Mouse (Mus musculus) erythroid progenitor cell, adult 5-6 weeks (primary cell): ENCODE measurements around the gene Cphx1. TPM values are rescaled to one million over a fixed set of nuclear protein-coding genes. Genes with fewer than 3 reads are reported as not detected.

Source experiments
- total RNA-seq, 2 experiments: library from RNA; stranded (forward) in 1 of 2; stranded (reverse) in 1 of 2; fragments of 150-400 nt in 1 of 2; fragments of 186-747, 209-891 nt in 1 of 2; gene quantifications; 2 replicates each; pipeline versions ENCODE4 v1.2.3 to v1.2.4; 2015 to 2017; ENCODE audit warnings: low replicate concordance in 2 of 2

The Cphx1 gene
- total RNA-seq, 2 experiments from 2014 or later: not detected

Other genes with a start within 250 kb of the Cphx1 start
- gene Ppif, start 244.2 kb upstream of the Cphx1 start, total RNA-seq (2015; ENCODE audit: low replicate concordance): 4.2 and 14.1 TPM in 2 replicates
- 0.91 and 1.9 TPM in 2 replicates for gene Ppif, start 244.2 kb upstream of the Cphx1 start, total RNA-seq (2017; ENCODE audit: low replicate concordance)
- gene Zcchc24, start 169.3 kb upstream of the Cphx1 start, total RNA-seq (2015; ENCODE audit: low replicate concordance): 2.5 and 2.9 TPM in 2 replicates
- 0.61 and 1.3 TPM in 2 replicates for gene Zcchc24, start 169.3 kb upstream of the Cphx1 start, total RNA-seq (2017; ENCODE audit: low replicate concordance)
- gene Anxa11, start 96.1 kb upstream of the Cphx1 start, total RNA-seq (2015; ENCODE audit: low replicate concordance): 12.3 and 26.0 TPM in 2 replicates
- gene Anxa11, start 96.1 kb upstream of the Cphx1 start, total RNA-seq (2017; ENCODE audit: low replicate concordance): 2.1 and 5.1 TPM in 2 replicates
- gene Plac9a, start 35.2 kb upstream of the Cphx1 start, total RNA-seq (2015; ENCODE audit: low replicate concordance): not detected in 2 replicates
- gene Plac9a, start 35.2 kb upstream of the Cphx1 start, total RNA-seq (2017; ENCODE audit: low replicate concordance): not detected in 2 replicates
- 2.9 and 11.3 TPM in 2 replicates for gene Tmem254a, start 10.6 kb upstream of the Cphx1 start, total RNA-seq (2015; ENCODE audit: low replicate concordance)
- not detected in 2 replicates for gene Tmem254a, start 10.6 kb upstream of the Cphx1 start, total RNA-seq (2017; ENCODE audit: low replicate concordance)
- gene Duxbl1, start 40.3 kb downstream of the Cphx1 start, total RNA-seq (2015; ENCODE audit: low replicate concordance): not detected in 2 replicates
- gene Duxbl1, start 40.3 kb downstream of the Cphx1 start, total RNA-seq (2017; ENCODE audit: low replicate concordance): not detected in 2 replicates
- 1.7 TPM in 1 of 2 replicates, not detected in the other for gene Gm9780, start 104.4 kb downstream of the Cphx1 start, total RNA-seq (2015; ENCODE audit: low replicate concordance)
- gene Gm9780, start 104.4 kb downstream of the Cphx1 start, total RNA-seq (2017; ENCODE audit: low replicate concordance): 0.64 TPM in 1 of 2 replicates, not detected in the other
- gene Tmem254c, start 129.1 kb downstream of the Cphx1 start, total RNA-seq (2015; ENCODE audit: low replicate concordance): 12.6 TPM in 1 of 2 replicates, not detected in the other
- gene Tmem254c, start 129.1 kb downstream of the Cphx1 start, total RNA-seq (2017; ENCODE audit: low replicate concordance): 4.4 TPM in 1 of 2 replicates, not detected in the other
- gene Cphx2, start 143.2 kb downstream of the Cphx1 start, total RNA-seq (2015; ENCODE audit: low replicate concordance): not detected in 2 replicates
- gene Cphx2, start 143.2 kb downstream of the Cphx1 start, total RNA-seq (2017; ENCODE audit: low replicate concordance): not detected in 2 replicates
- not detected in 2 replicates for gene Cphx3, start 144.0 kb downstream of the Cphx1 start, total RNA-seq (2015; ENCODE audit: low replicate concordance)
- not detected in 2 replicates for gene Cphx3, start 144.0 kb downstream of the Cphx1 start, total RNA-seq (2017; ENCODE audit: low replicate concordance)
- not detected in 2 replicates for gene Duxbl2, start 180.0 kb downstream of the Cphx1 start, total RNA-seq (2015; ENCODE audit: low replicate concordance)
- not detected in 2 replicates for gene Duxbl2, start 180.0 kb downstream of the Cphx1 start, total RNA-seq (2017; ENCODE audit: low replicate concordance)
- not detected in 2 replicates for gene Plac9b, start 244.2 kb downstream of the Cphx1 start, total RNA-seq (2015; ENCODE audit: low replicate concordance)
- gene Plac9b, start 244.2 kb downstream of the Cphx1 start, total RNA-seq (2017; ENCODE audit: low replicate concordance): not detected in 2 replicates